Mouse (Mus musculus) megakaryocyte, embryonic 14.5 days (primary cell): Measurements from ENCODE around the gene Nudt3.

ENCODE experiments used
- FLI1 ChIP-seq: IDR thresholded peaks from 2 replicates; pipeline ENCODE4 v1.6.1; 2012; ENCODE audit warnings: low read length, inconsistent platforms, mixed read lengths
- GATA1 ChIP-seq: IDR thresholded peaks from 3 replicates; pipeline ENCODE4 v1.6.1; 2012; ENCODE audit warnings: mixed read lengths, low read length, inconsistent platforms, borderline replicate concordance

DNA sequence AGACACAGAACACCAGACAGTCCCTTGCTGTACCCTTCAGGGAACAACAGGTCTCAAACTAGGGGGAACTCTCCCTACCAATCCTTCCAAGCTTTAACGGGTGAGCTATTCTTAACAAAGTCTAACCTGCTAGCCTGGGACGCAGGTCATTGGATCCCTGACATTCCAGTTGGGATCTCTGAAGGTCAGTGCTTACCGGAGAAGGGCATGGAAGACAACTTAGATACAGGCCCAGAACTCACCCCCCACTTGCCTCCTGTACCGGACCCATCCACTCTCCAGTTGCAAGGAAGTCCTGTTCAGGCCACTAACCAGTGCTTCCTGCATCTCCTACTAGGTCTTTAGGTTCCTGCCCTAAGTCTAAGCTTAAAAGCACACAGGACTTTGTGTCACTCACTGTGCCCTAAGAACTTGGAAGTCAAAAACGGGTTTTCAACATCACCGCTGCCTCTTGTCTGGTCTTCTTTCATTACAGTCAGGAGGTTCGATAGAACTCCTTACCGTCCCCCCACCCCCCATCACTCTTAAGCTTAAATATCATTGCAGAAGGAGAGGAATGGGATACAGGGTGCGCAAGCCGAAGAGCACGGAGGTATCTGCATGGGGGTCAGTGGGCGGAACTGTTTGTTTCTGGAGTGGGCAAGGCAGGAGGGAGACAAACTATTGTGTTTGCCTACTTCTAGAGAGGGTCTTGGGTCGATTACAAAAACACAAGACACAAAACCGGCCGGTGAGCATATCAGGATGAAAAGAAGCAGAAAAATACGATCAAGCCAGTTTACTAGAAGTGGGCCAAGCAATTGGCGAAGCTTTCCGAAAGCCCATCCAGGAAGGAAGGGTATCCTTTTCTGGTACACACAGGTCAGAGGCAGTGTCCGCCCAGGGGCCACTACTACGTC lies 69.0 kb downstream of the Nudt3 start:
- TF ChIP-seq GATA1 (no peak), FLI1 (no peak)
